In the genomic region with DNA sequence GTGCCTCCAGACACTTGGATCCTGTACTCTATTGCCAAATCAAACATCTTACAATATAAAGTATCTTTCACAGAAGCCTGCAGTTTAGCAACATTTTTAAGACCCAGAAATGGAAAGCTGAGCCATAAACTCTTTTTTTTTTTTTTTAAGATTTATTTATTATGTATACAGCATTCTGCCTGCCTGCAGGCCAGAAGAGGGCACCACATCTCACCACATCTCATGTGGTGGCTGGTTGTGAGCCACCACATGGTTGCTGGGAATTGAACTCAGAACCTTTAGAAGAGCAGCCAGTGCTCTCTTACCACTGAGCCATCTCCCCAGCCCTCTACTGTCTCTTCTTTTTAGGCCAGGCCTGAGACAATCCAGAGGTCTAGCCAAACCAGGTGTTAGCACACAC, we compare ENCODE assay signal across 13 mouse cellular contexts. TPM values are rescaled to one million over a fixed set of nuclear protein-coding genes. Genes with fewer than 3 reads are reported as not detected.
DNase-seq lines count a peak whose midpoint lies in the region; ATAC-seq and TF ChIP-seq lines count a peak whose summit lies in the region.
"Had no signal": no experiment of that assay in that cellular context is flagged by ENCODE, and none has a peak within 500 bp of the region (broad histone marks: within the 10 kb centered on the region; RNA-seq: fewer than 3 reads in every experiment).

No protein-coding gene starts in this region.

- no peaks in the 10 kb centered on the region for H3K9me3 ChIP-seq in intestine, postnatal 0 days (ENCODE audit: control insufficient read depth)
- no peaks in the 10 kb centered on the region for H3K9me3 ChIP-seq in intestine, embryonic 16.5 days (ENCODE audit: control insufficient read depth, low read length)
- no peaks in the 10 kb centered on the region for H3K9me3 ChIP-seq in neural tube, embryonic 13.5 days
- no peaks in the 10 kb centered on the region for H3K9me3 ChIP-seq in neural tube, embryonic 15.5 days (replicated peaks)
- H3K9me3 ChIP-seq in liver, postnatal 0 days (ENCODE audit: low read length), result no peaks in the 10 kb centered on the region
- H3K9me3 ChIP-seq: hindbrain, embryonic 15.5 days; midbrain, embryonic 12.5 days had no signal

- no peak overlapping the region for H3K27ac ChIP-seq in intestine, postnatal 0 days (ENCODE audit: low read depth, low read length)
- no peak overlapping the region for H3K27ac ChIP-seq in intestine, embryonic 16.5 days (ENCODE audit: low read length)
- no peak overlapping the region for H3K27ac ChIP-seq in neural tube, embryonic 13.5 days (replicated peaks)
- H3K27ac ChIP-seq in neural tube, embryonic 15.5 days (replicated peaks), result no peak overlapping the region
- no peak overlapping the region for H3K27ac ChIP-seq in liver, postnatal 0 days (ENCODE audit: low read depth)
- H3K27ac ChIP-seq: hindbrain, embryonic 15.5 days; midbrain, embryonic 12.5 days had no signal

- TF ChIP-seq EP300 in liver, postnatal 0 days (IDR thresholded peaks at IDR 0.05; ENCODE audit: low read depth), result no peak

- peak; percentile 29 for DNase-seq in ES-CJ7 (ENCODE audit: low read depth, low spot score)
- DNase-seq in liver, postnatal 0 days, result no peak
- DNase-seq in right cerebral cortex, postnatal 10 days (ENCODE audit: low spot score in 2 of 2), result no peak
- DNase-seq in cerebellum, adult 11 months, result no peak
- DNase-seq: adrenal gland, postnatal 14 days; kidney, postnatal 10 days had no signal

- H3K27me3 ChIP-seq in intestine, postnatal 0 days (replicated peaks; ENCODE audit: control insufficient read depth, insufficient read depth, low read length), result no peaks in the 10 kb centered on the region
- H3K27me3 ChIP-seq in intestine, embryonic 16.5 days (replicated peaks; ENCODE audit: control insufficient read depth, insufficient read depth, low read length), result no peaks in the 10 kb centered on the region
- H3K27me3 ChIP-seq in neural tube, embryonic 13.5 days, result no peaks in the 10 kb centered on the region
- no peaks in the 10 kb centered on the region for H3K27me3 ChIP-seq in neural tube, embryonic 15.5 days (replicated peaks)
- no peaks in the 10 kb centered on the region for H3K27me3 ChIP-seq in liver, postnatal 0 days (ENCODE audit: insufficient read depth, low read length)
- H3K27me3 ChIP-seq: hindbrain, embryonic 15.5 days; midbrain, embryonic 12.5 days had no signal

- H3K36me3 ChIP-seq in intestine, postnatal 0 days (ENCODE audit: control insufficient read depth, insufficient read depth), result no peaks in the 10 kb centered on the region
- no peaks in the 10 kb centered on the region for H3K36me3 ChIP-seq in intestine, embryonic 16.5 days (ENCODE audit: control insufficient read depth, insufficient read depth, low read length)
- H3K36me3 ChIP-seq in neural tube, embryonic 13.5 days, result peaks cover 9% of the 10 kb centered on the region
- no peaks in the 10 kb centered on the region for H3K36me3 ChIP-seq in neural tube, embryonic 15.5 days
- peaks cover 13% of the 10 kb centered on the region; the same call in 1 of the 2 replicates for H3K36me3 ChIP-seq in liver, postnatal 0 days (replicated peaks; ENCODE audit: insufficient read depth, low read length)
- H3K36me3 ChIP-seq: hindbrain, embryonic 15.5 days had no signal

- H3K4me3 ChIP-seq in intestine, postnatal 0 days (ENCODE audit: low read depth, low read length), result no peak overlapping the region
- no peak overlapping the region for H3K4me3 ChIP-seq in intestine, embryonic 16.5 days (ENCODE audit: low read length)
- H3K4me3 ChIP-seq in neural tube, embryonic 13.5 days, result no peak overlapping the region
- H3K4me3 ChIP-seq in neural tube, embryonic 15.5 days (replicated peaks), result no peak overlapping the region
- H3K4me3 ChIP-seq in liver, postnatal 0 days (ENCODE audit: low read depth, low read length), result no peak overlapping the region
- H3K4me3 ChIP-seq: hindbrain, embryonic 15.5 days; midbrain, embryonic 12.5 days had no signal

- H3K9ac ChIP-seq in intestine, postnatal 0 days (ENCODE audit: low read depth, low read length), result no peak overlapping the region
- no peak overlapping the region for H3K9ac ChIP-seq in intestine, embryonic 16.5 days (ENCODE audit: low read depth, low read length)
- H3K9ac ChIP-seq in neural tube, embryonic 13.5 days, result no peak overlapping the region
- H3K9ac ChIP-seq in neural tube, embryonic 15.5 days (replicated peaks), result no peak overlapping the region
- H3K9ac ChIP-seq in liver, postnatal 0 days (replicated peaks), result no peak overlapping the region
- H3K9ac ChIP-seq: hindbrain, embryonic 15.5 days; midbrain, embryonic 12.5 days had no signal

- no peak for ATAC-seq in intestine, postnatal 0 days
- ATAC-seq in intestine, embryonic 16.5 days, result no peak
- ATAC-seq in neural tube, embryonic 13.5 days (ENCODE audit: low read depth), result no peak
- no peak for ATAC-seq in neural tube, embryonic 15.5 days (ENCODE audit: low FRiP score)
- no peak for ATAC-seq in liver, postnatal 0 days

- peak; percentile 47; the same call in 1 of the 2 replicates for TF ChIP-seq CTCF in intestine, postnatal 0 days (IDR thresholded peaks at IDR 0.05; ENCODE audit: low read depth)
- peak; percentile 40 for TF ChIP-seq CTCF in liver, postnatal 0 days (IDR thresholded peaks at IDR 0.05; ENCODE audit: low read depth)

- no peak overlapping the region for H3K4me2 ChIP-seq in intestine, postnatal 0 days (replicated peaks; ENCODE audit: low read depth)
- H3K4me2 ChIP-seq in intestine, embryonic 16.5 days (ENCODE audit: low read depth, low read length), result no peak overlapping the region
- H3K4me2 ChIP-seq in neural tube, embryonic 13.5 days, result 0 out of 2 replicates have a peak overlapping the region, but pooled peaks have one; percentile 9
- H3K4me2 ChIP-seq in neural tube, embryonic 15.5 days, result no peak overlapping the region
- H3K4me2 ChIP-seq in liver, postnatal 0 days (ENCODE audit: low read depth, low read length), result no peak overlapping the region
- H3K4me2 ChIP-seq: hindbrain, embryonic 15.5 days; midbrain, embryonic 12.5 days had no signal

- H3K4me1 ChIP-seq in intestine, postnatal 0 days (replicated peaks; ENCODE audit: control insufficient read depth, insufficient read depth, low read length), result no peaks in the 10 kb centered on the region
- H3K4me1 ChIP-seq in intestine, embryonic 16.5 days (ENCODE audit: control insufficient read depth, insufficient read depth, low read length), result peaks cover 14% of the 10 kb centered on the region
- H3K4me1 ChIP-seq in neural tube, embryonic 13.5 days (replicated peaks), result peaks cover 56% of the 10 kb centered on the region
- H3K4me1 ChIP-seq in neural tube, embryonic 15.5 days, result peaks cover 53% of the 10 kb centered on the region
- peaks cover 21% of the 10 kb centered on the region for H3K4me1 ChIP-seq in liver, postnatal 0 days (ENCODE audit: insufficient read depth)

RNA-seq across cellular contexts. Expression of a gene that starts 26.3 kb away (rescaled TPM):
- 65.0 and 70.5 TPM in 2 replicates for polyA plus RNA-seq in intestine, postnatal 0 days (2015; fragmentation: Nextera tagmentation; extraction: Ambion mirVana)
- polyA plus RNA-seq in intestine, embryonic 16.5 days (2015; fragmentation: Nextera tagmentation; extraction: Ambion mirVana), result 33.4 and 37.2 TPM in 2 replicates
- polyA plus RNA-seq in neural tube, embryonic 13.5 days (2015; fragmentation: Nextera tagmentation; extraction: Ambion mirVana), result 39.2 and 44.2 TPM in 2 replicates
- polyA plus RNA-seq in neural tube, embryonic 15.5 days (2015; fragmentation: Nextera tagmentation; extraction: Ambion mirVana), result 49.2 and 55.1 TPM in 2 replicates
- polyA plus RNA-seq in liver, postnatal 0 days (2015; fragmentation: Nextera tagmentation; extraction: Ambion mirVana), result 23.5 and 23.6 TPM in 2 replicates

RNA-seq across cellular contexts. Expression of a gene that starts 31.2 kb away (rescaled TPM):
- polyA plus RNA-seq in intestine, postnatal 0 days (2015; fragmentation: Nextera tagmentation; extraction: Ambion mirVana), result 78.1 and 78.2 TPM in 2 replicates
- 123 and 137 TPM in 2 replicates for polyA plus RNA-seq in intestine, embryonic 16.5 days (2015; fragmentation: Nextera tagmentation; extraction: Ambion mirVana)
- polyA plus RNA-seq in neural tube, embryonic 13.5 days (2015; fragmentation: Nextera tagmentation; extraction: Ambion mirVana), result 282 and 301 TPM in 2 replicates
- 250 and 251 TPM in 2 replicates for polyA plus RNA-seq in neural tube, embryonic 15.5 days (2015; fragmentation: Nextera tagmentation; extraction: Ambion mirVana)
- 35.8 and 42.6 TPM in 2 replicates for polyA plus RNA-seq in liver, postnatal 0 days (2015; fragmentation: Nextera tagmentation; extraction: Ambion mirVana)

RNA-seq across cellular contexts. Expression of a gene that starts 31.3 kb away (rescaled TPM):
- 7.4 and 10.0 TPM in 2 replicates for polyA plus RNA-seq in intestine, postnatal 0 days (2015; fragmentation: Nextera tagmentation; extraction: Ambion mirVana)
- 5.1 and 5.2 TPM in 2 replicates for polyA plus RNA-seq in intestine, embryonic 16.5 days (2015; fragmentation: Nextera tagmentation; extraction: Ambion mirVana)
- polyA plus RNA-seq in neural tube, embryonic 13.5 days (2015; fragmentation: Nextera tagmentation; extraction: Ambion mirVana), result 9.3 and 9.4 TPM in 2 replicates
- 9.5 and 9.9 TPM in 2 replicates for polyA plus RNA-seq in neural tube, embryonic 15.5 days (2015; fragmentation: Nextera tagmentation; extraction: Ambion mirVana)
- polyA plus RNA-seq in liver, postnatal 0 days (2015; fragmentation: Nextera tagmentation; extraction: Ambion mirVana), result 5.0 TPM in 2 replicates

RNA-seq across cellular contexts. Expression of a gene that starts 45.5 kb away (rescaled TPM):
- 416 and 455 TPM in 2 replicates for polyA plus RNA-seq in intestine, postnatal 0 days (2015; fragmentation: Nextera tagmentation; extraction: Ambion mirVana)
- 390 and 404 TPM in 2 replicates for polyA plus RNA-seq in intestine, embryonic 16.5 days (2015; fragmentation: Nextera tagmentation; extraction: Ambion mirVana)
- polyA plus RNA-seq in neural tube, embryonic 13.5 days (2015; fragmentation: Nextera tagmentation; extraction: Ambion mirVana), result 9.8 and 10.8 TPM in 2 replicates
- polyA plus RNA-seq in neural tube, embryonic 15.5 days (2015; fragmentation: Nextera tagmentation; extraction: Ambion mirVana), result 8.5 and 44.8 TPM in 2 replicates
- 3.6 and 5.2 TPM in 2 replicates for polyA plus RNA-seq in liver, postnatal 0 days (2015; fragmentation: Nextera tagmentation; extraction: Ambion mirVana)
- polyA plus RNA-seq: erythroblast, embryonic 14.5 days had no signal
